Mouse (Mus musculus): Measurements from ENCODE around the gene Wdr78.

- peak; percentile 33 for TF ChIP-seq CTCF (IDR thresholded peaks at IDR 0.05; ENCODE audit: control insufficient read depth, insufficient read depth, insufficient read length)
- TF ChIP-seq MYOG (IDR thresholded peaks at IDR 0.05; ENCODE audit: control insufficient read depth, extremely low read depth, insufficient read length), result no peak
- TF ChIP-seq USF1 (IDR thresholded peaks at IDR 0.05; ENCODE audit: low read depth), result no peak
- no peak for TF ChIP-seq MYOD1 (IDR thresholded peaks at IDR 0.05; ENCODE audit: control insufficient read depth, insufficient read length, low read depth)
Observed at GRCm38 (mm10) chr4:103146339-103146738, 32.0 kb upstream of the Wdr78 start.
